Mouse (Mus musculus): ENCODE results near the gene Cutc. TPM values are rescaled to one million over a fixed set of nuclear protein-coding genes. Genes with fewer than 3 reads are reported as not detected.

Gene Cutc
- total and polyA plus RNA-seq, 3 experiments = 10.0 to 18.8 TPM; not detected in 1

DNA sequence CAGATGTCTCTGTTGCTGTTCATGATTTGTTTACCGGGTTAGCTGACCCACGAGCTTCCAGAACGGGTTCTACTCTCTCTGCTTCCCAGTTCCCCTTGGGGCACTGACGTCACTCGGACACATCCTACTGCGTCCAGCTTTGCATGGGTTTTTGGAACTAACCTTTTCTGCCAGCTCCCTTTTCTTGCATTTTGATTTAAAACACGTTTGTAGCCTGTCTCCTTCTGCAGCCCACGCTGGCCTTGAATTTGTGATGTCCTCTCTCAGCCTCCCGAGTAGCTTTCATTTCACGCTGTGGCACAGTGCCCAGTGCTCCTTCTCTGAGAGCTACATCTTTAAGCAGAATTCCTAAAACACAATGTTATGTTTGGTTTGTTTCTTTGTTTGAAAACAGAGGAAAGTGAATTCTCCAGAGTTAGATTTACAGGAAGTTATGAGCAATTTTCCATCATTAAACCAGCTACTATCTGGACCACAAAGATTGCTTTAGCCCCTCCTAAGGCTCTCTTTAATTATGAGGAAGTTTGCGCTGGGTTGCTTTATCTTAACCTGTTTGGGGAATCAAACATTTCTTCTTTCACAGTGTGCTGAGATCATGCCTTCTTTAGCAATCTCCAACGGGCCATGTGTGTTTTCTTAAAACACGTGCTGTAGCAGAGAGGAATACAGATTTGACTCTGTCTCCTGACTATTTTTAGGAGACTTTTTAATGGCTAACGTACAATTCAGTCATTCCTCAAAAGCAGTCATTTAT is 63.0 kb downstream of the Cutc start (continued):
- no peak for TF ChIP-seq KAT2A (conservative IDR thresholded peaks at IDR 0.05; ENCODE audit: low read depth, low read length)
- TF ChIP-seq SIN3A (IDR thresholded peaks at IDR 0.05; ENCODE audit: low read length) = peak; percentile 69; the same call in 1 of the 2 replicates
- TF ChIP-seq MAFK (IDR thresholded peaks at IDR 0.05; ENCODE audit: borderline replicate concordance, low read depth, low read length) = no peak

Other genes with a start within 250 kb of the Cutc start
- gene Got1, start 228.4 kb upstream of the Cutc start, total RNA-seq (2012; rRNA removed) = 60.4 and 69.7 TPM in 2 replicates
- 100 to 1,000 TPM; 106 to 213 TPM for gene Got1, start 228.4 kb upstream of the Cutc start, polyA plus RNA-seq (2012; ENCODE audit: insufficient read depth in 1 of 2, insufficient read length in 2 of 2, low read depth in 1 of 2, low replicate concordance in 2 of 2, missing spikeins in 1 of 2)
- gene Nkx2-3, start 140.7 kb upstream of the Cutc start, total RNA-seq (2012; rRNA removed) = not detected in 2 replicates
- not detected for gene Nkx2-3, start 140.7 kb upstream of the Cutc start, polyA plus RNA-seq (2012; ENCODE audit: insufficient read depth in 1 of 2, insufficient read length in 2 of 2, low read depth in 1 of 2, low replicate concordance in 2 of 2, missing spikeins in 1 of 2)
- gene Slc25a28, start 78.1 kb upstream of the Cutc start, total RNA-seq (2012; rRNA removed) = 57.9 and 58.2 TPM in 2 replicates
- 100 to 1,000 TPM in 1 of 2 experiments, not detected in 1; 110 TPM for gene Slc25a28, start 78.1 kb upstream of the Cutc start, polyA plus RNA-seq (2012; ENCODE audit: insufficient read depth in 1 of 2, insufficient read length in 2 of 2, low read depth in 1 of 2, low replicate concordance in 2 of 2, missing spikeins in 1 of 2)
- gene Entpd7, start 63.3 kb upstream of the Cutc start, total RNA-seq (2012; rRNA removed) = 7.7 and 8.0 TPM in 2 replicates
- gene Entpd7, start 63.3 kb upstream of the Cutc start, polyA plus RNA-seq (2012; ENCODE audit: insufficient read depth in 1 of 2, insufficient read length in 2 of 2, low read depth in 1 of 2, low replicate concordance in 2 of 2, missing spikeins in 1 of 2) = 1 to 10 TPM in 1 of 2 experiments, not detected in 1; 4.2 TPM
- gene Cox15, start within 50 bp of the Cutc start, total RNA-seq (2012; rRNA removed) = 30.1 and 32.4 TPM in 2 replicates
- 10 to 100 TPM; 30.2 to 59.1 TPM for gene Cox15, start within 50 bp of the Cutc start, polyA plus RNA-seq (2012; ENCODE audit: insufficient read depth in 1 of 2, insufficient read length in 2 of 2, low read depth in 1 of 2, low replicate concordance in 2 of 2, missing spikeins in 1 of 2)
- gene Abcc2, start 29.2 kb downstream of the Cutc start, total RNA-seq (2012; rRNA removed) = not detected in 2 replicates
- gene Abcc2, start 29.2 kb downstream of the Cutc start, polyA plus RNA-seq (2012; ENCODE audit: insufficient read depth in 1 of 2, insufficient read length in 2 of 2, low read depth in 1 of 2, low replicate concordance in 2 of 2, missing spikeins in 1 of 2) = under 1 TPM in 1 of 2 experiments, not detected in 1; 0.04 TPM
- 5.4 and 6.2 TPM in 2 replicates for gene Dnmbp, start 187.2 kb downstream of the Cutc start, total RNA-seq (2012; rRNA removed)
- 1 to 10 TPM in 1 of 2 experiments, not detected in 1; 9.4 TPM for gene Dnmbp, start 187.2 kb downstream of the Cutc start, polyA plus RNA-seq (2012; ENCODE audit: insufficient read depth in 1 of 2, insufficient read length in 2 of 2, low read depth in 1 of 2, low replicate concordance in 2 of 2, missing spikeins in 1 of 2)
- gene Cpn1, start 233.6 kb downstream of the Cutc start, total RNA-seq (2012; rRNA removed) = 0.27 and 0.39 TPM in 2 replicates
- gene Cpn1, start 233.6 kb downstream of the Cutc start, polyA plus RNA-seq (2012; ENCODE audit: insufficient read depth in 1 of 2, insufficient read length in 2 of 2, low read depth in 1 of 2, low replicate concordance in 2 of 2, missing spikeins in 1 of 2) = under 1 TPM in 1 of 2 experiments, not detected in 1; 0.33 TPM